Mouse (Mus musculus) kidney, postnatal 0 days (tissue): ENCODE data around the gene Zfp609. TPM values are rescaled to one million over a fixed set of nuclear protein-coding genes. Genes with fewer than 3 reads are reported as not detected.
A peak's percentile ranks its signal among the peaks of the same experiment; 100 is the strongest.
"Not testable (repeated sequence)": the region's sequence is repeated elsewhere in the genome, so short reads cannot be mapped to it uniquely, and the experiment has no call there.

ENCODE experiments used
- ATAC-seq: fragments of 200-750 bp; cut with Nextera tagmentation; replicated peaks from 2 replicates; pipeline ENCODE4 v1.8.0; 2017; ENCODE audit warnings: low read depth, moderate number of reproducible peaks, moderate TSS enrichment, moderate library complexity; ENCODE audit not compliant: low FRiP score
- DNase-seq: peaks from one replicate; pipeline ENCODE4 v3.0.0-alpha.2; 2016; ENCODE audit warnings: low spot score
- H3K27ac ChIP-seq: fragments of 300-500 bp; sonication (generic); 2 replicates; pipeline ENCODE4 v1.5.1; 2014; ENCODE audit warnings: mild to moderate bottlenecking
- H3K27me3 ChIP-seq: fragments of 300-500 bp; sonication (generic); 2 replicates; pipeline ENCODE4 v1.6.1; 2014; ENCODE audit warnings: low read length, mixed read lengths; ENCODE audit not compliant: insufficient read depth
- H3K36me3 ChIP-seq: fragments of 300-500 bp; sonication (generic); 2 replicates; pipeline ENCODE4 v1.6.1; 2014; ENCODE audit warnings: low read length, mixed read lengths; ENCODE audit not compliant: insufficient read depth
- H3K4me1 ChIP-seq: fragments of 300-500 bp; sonication (generic); replicated peaks from 2 replicates; pipeline ENCODE4 v1.6.1; 2014; ENCODE audit warnings: antibody characterized with exemption, low read length, mixed read lengths; ENCODE audit not compliant: insufficient read depth
- H3K4me2 ChIP-seq: fragments of 300-500 bp; sonication (generic); 2 replicates; pipeline ENCODE4 v1.6.1; 2014; ENCODE audit warnings: mild to moderate bottlenecking, low read length, moderate library complexity, mixed read lengths
- H3K4me3 ChIP-seq: fragments of 300-500 bp; sonication (generic); replicated peaks from 2 replicates; pipeline ENCODE4 v1.5.1; 2014; ENCODE audit warnings: low read depth, low read length
- H3K9ac ChIP-seq: fragments of 300-500 bp; sonication (generic); 2 replicates; pipeline ENCODE4 v1.6.1; 2014; ENCODE audit warnings: low read depth, low read length
- H3K9me3 ChIP-seq: fragments of 300-500 bp; sonication (generic); replicated peaks from 2 replicates; pipeline ENCODE4 v1.6.1; 2016; ENCODE audit warnings: low read length, inconsistent platforms, mixed read lengths
- CTCF ChIP-seq: IDR thresholded peaks from 2 replicates; pipeline ENCODE4 v1.5.1; 2016; ENCODE audit warnings: antibody characterized with exemption, low read depth, mild to moderate bottlenecking, moderate library complexity
- WGBS: fragments of 180-500 bp; shearing (Covaris S2); extraction: QIAGEN DNeasy Blood & Tissue Kit; methylation state at CpG from one replicate; pipeline ENCODE4 v1.1.7; 2014; 5-methylcytosine and 5-hydroxymethylcytosine counted together
- polyA plus RNA-seq: library from polyadenylated mRNA; unstranded; fragments of >200 nt; fragmentation: Nextera tagmentation; extraction: Ambion mirVana; gene quantifications from 2 replicates; pipeline ENCODE4 v1.2.1, GENCODE M21; 2015

Zfp609 gene
- polyA plus RNA-seq, 1 experiment from 2014 or later = 5.0 TPM

- H3K4me3 ChIP-seq = no peak overlapping the region
- ATAC-seq (no peak), DNase-seq (no peak)
- TF ChIP-seq CTCF = no peak
- no peak overlapping the region for H3K27ac ChIP-seq
- H3K36me3 ChIP-seq = peaks cover 6% of the 10 kb centered on the region; the same call in 1 of the 2 replicates
- H3K9ac ChIP-seq = no peak overlapping the region
- no peaks in the 10 kb centered on the region for H3K9me3 ChIP-seq
- H3K4me2 ChIP-seq = no peak overlapping the region
- H3K4me1 ChIP-seq = 0 out of 2 replicates have a peak, but pooled peaks cover 11% of the 10 kb centered on the region
- WGBS = 67% methylated on average over 4 of the region's 4 CpGs
- no peaks in the 10 kb centered on the region for H3K27me3 ChIP-seq
Observed at GRCm38 (mm10) chr9:65791106-65791505, 36.3 kb downstream of the Zfp609 start.

GRCm38 (mm10) chr9:65789788-65790187 lies 37.6 kb downstream of the Zfp609 start:
- DNase-seq (no peak), ATAC-seq (no peak)
- Histone ChIP-seq H3K9ac (no peak overlapping the region), H3K27me3 (no peaks in the 10 kb centered on the region), H3K9me3 (no peaks in the 10 kb centered on the region), H3K4me3 (no peak overlapping the region), H3K36me3 (peaks cover 4% of the 10 kb centered on the region; the same call in 1 of the 2 replicates), H3K4me2 (no peak overlapping the region), H3K27ac (no peak overlapping the region), H3K4me1 (0 out of 2 replicates have a peak, but pooled peaks cover 11% of the 10 kb centered on the region)
- WGBS = 94% methylated on average over 3 of the region's 3 CpGs
- TF ChIP-seq CTCF = no peak

- H3K27ac ChIP-seq = no peak overlapping the region
- H3K4me2 ChIP-seq = no peak overlapping the region
- DNase-seq (no peak), ATAC-seq (no peak)
- H3K36me3 ChIP-seq = no peaks in the 10 kb centered on the region
- no peak for TF ChIP-seq CTCF
- H3K27me3 ChIP-seq = no peaks in the 10 kb centered on the region
- 0 out of 2 replicates have a peak, but pooled peaks cover 11% of the 10 kb centered on the region for H3K4me1 ChIP-seq
- 68% methylated on average over 4 of the region's 4 CpGs for WGBS
- no peak overlapping the region for H3K9ac ChIP-seq
- H3K9me3 ChIP-seq = no peaks in the 10 kb centered on the region
- no peak overlapping the region for H3K4me3 ChIP-seq
Observed at GRCm38 (mm10) chr9:65788556-65788955, 38.8 kb downstream of the Zfp609 start.

GRCm38 (mm10) chr9:65787829-65788344 lies 39.5 kb downstream of the Zfp609 start:
- no peak overlapping the region for H3K4me3 ChIP-seq
- ATAC-seq = no peak
- no peak overlapping the region for H3K4me2 ChIP-seq

GRCm38 (mm10) chr9:65786885-65787787 lies 40.2 kb downstream of the Zfp609 start:
- H3K27me3 ChIP-seq = no peaks in the 10 kb centered on the region
- 29% methylated on average over 8 of the region's 8 CpGs for WGBS
- no peak for TF ChIP-seq CTCF
- DNase-seq (peak; percentile 72), ATAC-seq (peak; percentile 93)
- H3K4me2 ChIP-seq = no peak overlapping the region
- no peaks in the 10 kb centered on the region for H3K9me3 ChIP-seq
- no peaks in the 10 kb centered on the region for H3K36me3 ChIP-seq
- 0 out of 2 replicates have a peak, but pooled peaks cover 10% of the 10 kb centered on the region for H3K4me1 ChIP-seq
- H3K4me3 ChIP-seq = no peak overlapping the region
- peak overlapping the region; percentile 55 for H3K27ac ChIP-seq
- H3K9ac ChIP-seq = no peak overlapping the region

More at GRCm38 (mm10) chr9:65787829-65788344, 39.5 kb downstream of the Zfp609 start:
- Histone ChIP-seq H3K27ac (peak overlapping the region; percentile 55), H3K4me1 (0 out of 2 replicates have a peak, but pooled peaks cover 11% of the 10 kb centered on the region), H3K36me3 (no peaks in the 10 kb centered on the region), H3K9ac (no peak overlapping the region), H3K9me3 (no peaks in the 10 kb centered on the region), H3K27me3 (no peaks in the 10 kb centered on the region)
- WGBS = 71% methylated on average over 4 of the region's 4 CpGs
- DNase-seq = no peak
- no peak for TF ChIP-seq CTCF

GRCm38 (mm10) chr9:65785772-65786368 lies 41.5 kb downstream of the Zfp609 start:
- Histone ChIP-seq H3K4me2 (no peak overlapping the region), H3K27ac (no peak overlapping the region), H3K27me3 (no peaks in the 10 kb centered on the region), H3K4me3 (no peak overlapping the region), H3K9me3 (no peaks in the 10 kb centered on the region), H3K36me3 (no peaks in the 10 kb centered on the region), H3K4me1 (0 out of 2 replicates have a peak, but pooled peaks cover 8% of the 10 kb centered on the region), H3K9ac (no peak overlapping the region)
- TF ChIP-seq CTCF = no peak
- DNase-seq = no peak
- no peak for ATAC-seq
- 86% methylated on average over 4 of the region's 4 CpGs for WGBS

GRCm38 (mm10) chr9:65779619-65780018 lies 47.7 kb downstream of the Zfp609 start:
- not testable (repeated sequence) for ATAC-seq, DNase-seq, H3K27me3 ChIP-seq, H3K4me3 ChIP-seq, H3K9me3 ChIP-seq, H3K4me2 ChIP-seq, H3K36me3 ChIP-seq, H3K4me1 ChIP-seq, H3K27ac ChIP-seq, H3K9ac ChIP-seq
- 97% methylated on average over 3 of the region's 3 CpGs for WGBS
